Mouse (Mus musculus): Measurements from ENCODE around the gene Galt. TPM values are rescaled to one million over a fixed set of nuclear protein-coding genes. Genes with fewer than 3 reads are reported as not detected.

Gene Galt
- total RNA-seq (2012; rRNA removed) (18.6 and 19.1 TPM in 2 replicates), total RNA-seq (2014; rRNA removed) (23.0 and 23.2 TPM in 2 replicates), polyA plus RNA-seq (2012; ENCODE audit: insufficient read length, low read depth) (16.6 and 22.9 TPM in 2 replicates)

GRCm38 (mm10) chr4:41754797-41755337 lies at the start of gene Galt:
TSS of gene Galt (plus strand) at chr4:41755228.
- dilution Hi-C loops (cut with MboI; ENCODE audit: extremely low pct_ligation_motif_present, extremely low pct_unique_long_range_greater_than_20kb, low sequenced_read_pairs) (no loop called here), in situ Hi-C loops (cut with MboI; ENCODE audit: low pct_ligation_motif_present, low pct_unique_long_range_greater_than_20kb, low sequenced_read_pairs) (no loop called here)
- H3K27ac ChIP-seq (ENCODE audit: insufficient read depth, low read depth): peak within 1 kb of the TSS; percentile 17; the same call in 1 of the 2 replicates
- peak within 1 kb of the TSS; percentile 75 to 86 (median 85) for H3K4me3 ChIP-seq (replicated peaks in 1 of 3; ENCODE audit: low read depth in 2 of 3, low read length in 2 of 3, poor library complexity in 1 of 3)
- TF ChIP-seq ZMIZ1 (IDR thresholded peaks at IDR 0.05; ENCODE audit: low read depth, low read length): no peak
- TF ChIP-seq MAFK (IDR thresholded peaks at IDR 0.05; ENCODE audit: insufficient replicate concordance, low read length): no peak
- no peak for TF ChIP-seq E2F4 (IDR thresholded peaks at IDR 0.05; ENCODE audit: insufficient replicate concordance, low read depth, low read length)
- TF ChIP-seq UBTF (IDR thresholded peaks at IDR 0.05; ENCODE audit: low read depth, low read length): no peak
- no peak for TF ChIP-seq TBP (conservative IDR thresholded peaks at IDR 0.05; ENCODE audit: low read depth, low read length)
- TF ChIP-seq CTCF (conservative IDR thresholded peaks at IDR 0.05 in 1 of 2, IDR thresholded peaks at IDR 0.05 in 1 of 2; ENCODE audit: low read depth in 2 of 2, low read length in 2 of 2): no peak
- no peak for TF ChIP-seq MAZ (IDR thresholded peaks at IDR 0.05; ENCODE audit: low read depth, low read length)
- TF ChIP-seq KAT2A (IDR thresholded peaks at IDR 0.05; ENCODE audit: insufficient replicate concordance, low read length): no peak
- no peak for TF ChIP-seq CHD1 (IDR thresholded peaks at IDR 0.05; ENCODE audit: low read depth, low read length)
- no peak for TF ChIP-seq NRF1 (IDR thresholded peaks at IDR 0.05; ENCODE audit: low read depth, low read length)
- TF ChIP-seq POLR2AphosphoS2 (IDR thresholded peaks at IDR 0.05; ENCODE audit: low read depth, low read length): no peak
- peaks cover 9% of the 10 kb centered on the region for H3K27me3 ChIP-seq (replicated peaks)
- peaks cover 13 to 34% of the 10 kb centered on the region in 2 experiments for H3K36me3 ChIP-seq (replicated peaks in 1 of 2; ENCODE audit: control insufficient read depth in 1 of 2, insufficient read depth in 1 of 2, low read length in 1 of 2)
- H3K9ac ChIP-seq (ENCODE audit: insufficient read depth, low read depth): peak within 1 kb of the TSS; percentile 60
- no peak for DNase-seq (ENCODE audit: extremely low read depth)
- H3K79me2 ChIP-seq (replicated peaks; ENCODE audit: control insufficient read depth, extremely low read depth, insufficient read depth, poor library complexity, severe bottlenecking): no peaks in the 10 kb centered on the region
- H3K4me2 ChIP-seq (ENCODE audit: insufficient read depth, low read depth, poor library complexity, severe bottlenecking): peak within 1 kb of the TSS; percentile 57
- H3K9me3 ChIP-seq (replicated peaks; ENCODE audit: low read length): no peaks in the 10 kb centered on the region
- H3K4me1 ChIP-seq (ENCODE audit: control insufficient read depth in 1 of 2, insufficient read depth in 2 of 2): peaks cover 6 to 32% of the 10 kb centered on the region in 2 experiments

- Histone ChIP-seq H3K27ac (ENCODE audit: insufficient read depth, low read depth) (no peak overlapping the region), H3K4me2 (ENCODE audit: insufficient read depth, low read depth, poor library complexity, severe bottlenecking) (no peak overlapping the region), H3K4me1 (ENCODE audit: control insufficient read depth in 1 of 2, insufficient read depth in 2 of 2) (peaks cover 7 to 21% of the 10 kb centered on the region in 2 experiments), H3K9me3 (replicated peaks; ENCODE audit: low read length) (no peaks in the 10 kb centered on the region), H3K4me3 (replicated peaks in 1 of 3; ENCODE audit: low read depth in 2 of 3, low read length in 2 of 3, poor library complexity in 1 of 3) (no peak overlapping the region), H3K9ac (ENCODE audit: insufficient read depth, low read depth) (no peak overlapping the region), H3K79me2 (replicated peaks; ENCODE audit: control insufficient read depth, extremely low read depth, insufficient read depth, poor library complexity, severe bottlenecking) (no peaks in the 10 kb centered on the region), H3K27me3 (replicated peaks) (peaks cover 48% of the 10 kb centered on the region), H3K36me3 (replicated peaks in 1 of 2; ENCODE audit: control insufficient read depth in 1 of 2, insufficient read depth in 1 of 2, low read length in 1 of 2) (peaks cover 0 to 5% of the 10 kb centered on the region in 2 experiments)
- dilution Hi-C loops (cut with MboI; ENCODE audit: extremely low pct_ligation_motif_present, extremely low pct_unique_long_range_greater_than_20kb, low sequenced_read_pairs) (no loop called here), in situ Hi-C loops (cut with MboI; ENCODE audit: low pct_ligation_motif_present, low pct_unique_long_range_greater_than_20kb, low sequenced_read_pairs) (no loop called here)
- TF ChIP-seq MEF2A (IDR thresholded peaks at IDR 0.05; ENCODE audit: borderline replicate concordance, low read depth, low read length): no peak
- TF ChIP-seq MAZ (IDR thresholded peaks at IDR 0.05; ENCODE audit: low read depth, low read length): no peak
- no peak for TF ChIP-seq RAD21 (IDR thresholded peaks at IDR 0.05; ENCODE audit: low read depth, low read length)
- TF ChIP-seq JUN (IDR thresholded peaks at IDR 0.05; ENCODE audit: insufficient read depth, low read depth, low read length): no peak
- TF ChIP-seq BHLHE40 (IDR thresholded peaks at IDR 0.05; ENCODE audit: low read depth, low read length): no peak
- TF ChIP-seq ETS1 (conservative IDR thresholded peaks at IDR 0.05; ENCODE audit: low read depth, low read length): no peak
- TF ChIP-seq ZC3H11A (IDR thresholded peaks at IDR 0.05; ENCODE audit: low read depth, low read length): no peak
- TF ChIP-seq E2F4 (IDR thresholded peaks at IDR 0.05; ENCODE audit: insufficient replicate concordance, low read depth, low read length): no peak
- DNase-seq (ENCODE audit: extremely low read depth): no peak
These were observed 48.9 kb upstream of the Galt start for GRCm38 (mm10) chr4:41705922-41706754.

Data from CH12.LX (cell line).